ENCODE assay signal across 12 mouse cellular contexts in the genomic region with DNA sequence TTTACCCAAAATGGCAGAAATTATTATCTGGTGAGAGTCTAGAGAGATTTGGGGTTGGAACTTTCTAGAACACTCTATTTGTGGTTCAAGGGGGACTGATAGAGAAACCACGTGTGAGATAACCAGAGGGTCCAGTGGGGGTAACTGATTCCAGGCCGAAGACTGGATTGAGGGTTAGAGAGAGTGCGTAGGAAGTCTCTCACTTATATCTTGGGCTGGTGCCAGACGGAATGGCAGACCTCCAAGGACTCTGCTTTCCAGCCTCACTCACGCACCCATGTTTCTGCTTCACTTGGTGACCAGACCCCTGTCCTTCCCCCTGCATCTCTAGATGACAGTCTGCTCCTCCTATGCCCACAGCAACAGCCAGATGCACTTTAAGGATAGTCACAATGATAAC. TPM values are rescaled to one million over a fixed set of nuclear protein-coding genes. Genes with fewer than 3 reads are reported as not detected.
DNase-seq lines count a peak whose midpoint lies in the region; ATAC-seq and TF ChIP-seq lines count a peak whose summit lies in the region.
"Had no signal": no experiment of that assay in that cellular context is flagged by ENCODE, and none has a peak within 500 bp of the region (broad histone marks: within the 10 kb centered on the region; RNA-seq: fewer than 3 reads in every experiment).

No protein-coding gene starts in this region.

- H3K9me3 ChIP-seq in embryonic facial prominence, embryonic 14.5 days (ENCODE audit: control insufficient read depth, low read length): no peaks in the 10 kb centered on the region
- no peaks in the 10 kb centered on the region for H3K9me3 ChIP-seq in embryonic facial prominence, embryonic 10.5 days
- no peaks in the 10 kb centered on the region for H3K9me3 ChIP-seq in kidney, postnatal 0 days (replicated peaks; ENCODE audit: low read length)
- H3K9me3 ChIP-seq in lung, postnatal 0 days (ENCODE audit: low read length): no peaks in the 10 kb centered on the region
- H3K9me3 ChIP-seq: G1E; limb, embryonic 12.5 days had no signal

- peak; percentile 59 for DNase-seq in embryonic facial prominence, embryonic 14.5 days (ENCODE audit: low spot score)
- no peak for DNase-seq in embryonic facial prominence, embryonic 10.5 days (ENCODE audit: low spot score)
- DNase-seq in kidney, postnatal 0 days (ENCODE audit: low spot score): peak; percentile 24
- no peak for DNase-seq in kidney, adult 2 months
- DNase-seq in lung, postnatal 4 days: peak; percentile 36 to 42
- no peak for DNase-seq in lung, postnatal 0 days (ENCODE audit: low spot score)
- peak; percentile 36 to 67 for DNase-seq in cerebellum, postnatal 25 days
- DNase-seq: thymus, postnatal 14 days had no signal

- 54% methylated on average over 5 of the region's 5 CpGs for WGBS in embryonic facial prominence, embryonic 14.5 days
- WGBS in embryonic facial prominence, embryonic 10.5 days: 84% methylated on average over 5 of the region's 5 CpGs
- 52% methylated on average over 5 of the region's 5 CpGs for WGBS in kidney, postnatal 0 days
- 71% methylated on average over 5 of the region's 5 CpGs for WGBS in kidney, adult 2 months
- 14% methylated on average over 5 of the region's 5 CpGs for WGBS in lung, postnatal 0 days

- no peak for ATAC-seq in embryonic facial prominence, embryonic 14.5 days (ENCODE audit: low read depth)
- ATAC-seq in kidney, postnatal 0 days (replicated peaks; ENCODE audit: low FRiP score, low read depth): no peak
- ATAC-seq in lung, postnatal 0 days: no peak
- ATAC-seq: activated CD4-positive, CD25-positive, alpha-beta regulatory T cell, adult 4 months had no signal

- H3K27me3 ChIP-seq in embryonic facial prominence, embryonic 14.5 days (replicated peaks; ENCODE audit: control insufficient read depth, insufficient read depth, low read length): no peaks in the 10 kb centered on the region
- H3K27me3 ChIP-seq in embryonic facial prominence, embryonic 10.5 days (replicated peaks; ENCODE audit: low read depth, poor library complexity, severe bottlenecking): no peaks in the 10 kb centered on the region
- H3K27me3 ChIP-seq in kidney, postnatal 0 days (ENCODE audit: insufficient read depth, low read length): no peaks in the 10 kb centered on the region
- H3K27me3 ChIP-seq in kidney, adult 2 months (replicated peaks; ENCODE audit: control insufficient read depth, insufficient read depth, low read length): no peaks in the 10 kb centered on the region
- no peaks in the 10 kb centered on the region for H3K27me3 ChIP-seq in lung, postnatal 0 days (replicated peaks; ENCODE audit: insufficient read depth, low read length)
- H3K27me3 ChIP-seq: limb, embryonic 12.5 days had no signal

- H3K4me1 ChIP-seq in embryonic facial prominence, embryonic 14.5 days (ENCODE audit: control insufficient read depth, insufficient read depth, low read length): no peaks in the 10 kb centered on the region; the same call in 1 of the 2 replicates
- H3K4me1 ChIP-seq in embryonic facial prominence, embryonic 10.5 days: peaks cover 6% of the 10 kb centered on the region; the same call in 1 of the 2 replicates
- no peaks in the 10 kb centered on the region; the same call in 1 of the 2 replicates for H3K4me1 ChIP-seq in kidney, postnatal 0 days (replicated peaks; ENCODE audit: insufficient read depth, low read length)
- H3K4me1 ChIP-seq in kidney, adult 2 months (ENCODE audit: control insufficient read depth, insufficient read depth, low read length): no peaks in the 10 kb centered on the region
- peaks cover 12% of the 10 kb centered on the region; the same call in 1 of the 2 replicates for H3K4me1 ChIP-seq in lung, postnatal 0 days (ENCODE audit: insufficient read depth, low read depth, low read length)
- H3K4me1 ChIP-seq: limb, embryonic 12.5 days had no signal

- no peak overlapping the region for H3K9ac ChIP-seq in embryonic facial prominence, embryonic 14.5 days (ENCODE audit: low read depth, low read length)
- H3K9ac ChIP-seq in kidney, postnatal 0 days (ENCODE audit: low read depth, low read length): no peak overlapping the region
- no peak overlapping the region for H3K9ac ChIP-seq in lung, postnatal 0 days (replicated peaks; ENCODE audit: low read depth)
- H3K9ac ChIP-seq: limb, embryonic 12.5 days had no signal

- H3K27ac ChIP-seq in embryonic facial prominence, embryonic 14.5 days (replicated peaks; ENCODE audit: low read depth, low read length): no peak overlapping the region
- H3K27ac ChIP-seq in embryonic facial prominence, embryonic 10.5 days (replicated peaks): no peak overlapping the region
- no peak overlapping the region for H3K27ac ChIP-seq in kidney, postnatal 0 days
- H3K27ac ChIP-seq in kidney, adult 2 months (ENCODE audit: insufficient read depth, low read depth, low read length): no peak overlapping the region
- no peak overlapping the region for H3K27ac ChIP-seq in lung, postnatal 0 days (ENCODE audit: low read length)
- H3K27ac ChIP-seq: limb, embryonic 12.5 days had no signal

- TF ChIP-seq POLR2A in kidney, adult 2 months (IDR thresholded peaks at IDR 0.05; ENCODE audit: low read depth, low read length): no peak

- no peak for TF ChIP-seq CTCF in kidney, postnatal 0 days (IDR thresholded peaks at IDR 0.05; ENCODE audit: low read depth)
- no peak for TF ChIP-seq CTCF in kidney, adult 2 months (conservative IDR thresholded peaks at IDR 0.05; ENCODE audit: insufficient read depth, insufficient read length, low read depth, low read length)
- TF ChIP-seq CTCF in lung, postnatal 0 days (IDR thresholded peaks at IDR 0.05): no peak

- TF ChIP-seq EP300 in lung, postnatal 0 days (IDR thresholded peaks at IDR 0.05): no peak

- no peaks in the 10 kb centered on the region for H3K36me3 ChIP-seq in embryonic facial prominence, embryonic 14.5 days (ENCODE audit: control insufficient read depth, insufficient read depth, low read length)
- H3K36me3 ChIP-seq in embryonic facial prominence, embryonic 10.5 days (replicated peaks): no peaks in the 10 kb centered on the region
- no peaks in the 10 kb centered on the region for H3K36me3 ChIP-seq in kidney, postnatal 0 days (ENCODE audit: insufficient read depth, low read length)
- H3K36me3 ChIP-seq in kidney, adult 2 months (ENCODE audit: control insufficient read depth, insufficient read depth, low read length): no peaks in the 10 kb centered on the region
- H3K36me3 ChIP-seq in lung, postnatal 0 days (ENCODE audit: insufficient read depth, low read length): no peaks in the 10 kb centered on the region
- H3K36me3 ChIP-seq: G1E; limb, embryonic 12.5 days had no signal

- no peak overlapping the region for H3K4me2 ChIP-seq in embryonic facial prominence, embryonic 14.5 days (ENCODE audit: low read depth, low read length)
- no peak overlapping the region for H3K4me2 ChIP-seq in kidney, postnatal 0 days (ENCODE audit: low read length)
- no peak overlapping the region for H3K4me2 ChIP-seq in lung, postnatal 0 days (replicated peaks; ENCODE audit: low read depth, low read length)
- H3K4me2 ChIP-seq: limb, embryonic 12.5 days had no signal

- H3K4me3 ChIP-seq in embryonic facial prominence, embryonic 14.5 days (ENCODE audit: low read depth, low read length): no peak overlapping the region
- no peak overlapping the region for H3K4me3 ChIP-seq in embryonic facial prominence, embryonic 10.5 days
- H3K4me3 ChIP-seq in kidney, postnatal 0 days (replicated peaks; ENCODE audit: low read depth, low read length): no peak overlapping the region
- no peak overlapping the region for H3K4me3 ChIP-seq in kidney, adult 2 months (ENCODE audit: insufficient read depth, low read depth, low read length)
- H3K4me3 ChIP-seq in lung, postnatal 0 days (ENCODE audit: low read depth, low read length): no peak overlapping the region
- H3K4me3 ChIP-seq: erythroblast, embryonic 14.5 days; limb, embryonic 12.5 days had no signal

RNA-seq across cellular contexts. Expression of a gene that starts 55.3 kb away (rescaled TPM):
- 37.5 and 43.4 TPM in 2 replicates for polyA plus RNA-seq in embryonic facial prominence, embryonic 14.5 days (2014; fragmentation: Nextera tagmentation; extraction: Ambion mirVana)
- 56.2 and 56.7 TPM in 2 replicates for polyA plus RNA-seq in embryonic facial prominence, embryonic 10.5 days (2016; fragmentation: Nextera tagmentation; extraction: Ambion mirVana)
- 45.8 and 46.7 TPM in 2 replicates for polyA plus RNA-seq in kidney, postnatal 0 days (2015; fragmentation: Nextera tagmentation; extraction: Ambion mirVana)
- polyA plus RNA-seq in kidney, adult 2 months (2012; rRNA removed): 16.2 and 19.7 TPM in 2 replicates
- polyA plus RNA-seq in lung, postnatal 0 days (2015; fragmentation: Nextera tagmentation; extraction: Ambion mirVana): 76.7 and 78.5 TPM in 2 replicates

Comparison
In these comparisons a context has a peak if more than half of its experiments do, and no peak if none do; other contexts are left out.
1. DNase-seq: peak in embryonic facial prominence, embryonic 14.5 days (single experiment), kidney, postnatal 0 days (single experiment), lung, postnatal 4 days (2 of 2) and cerebellum, postnatal 25 days (2 of 2); none in embryonic facial prominence, embryonic 10.5 days (single experiment), kidney, adult 2 months (single experiment) and lung, postnatal 0 days (single experiment).